Mouse (Mus musculus) spleen, postnatal 10 days (tissue): ENCODE measurements around the gene Best1.

Source experiments
- DNase-seq, 2 experiments: peaks; one replicate each; pipeline ENCODE4 v3.0.0; 2021 to 2022; ENCODE audit warnings: low spot score in 2 of 2

The Best1 gene

DNA sequence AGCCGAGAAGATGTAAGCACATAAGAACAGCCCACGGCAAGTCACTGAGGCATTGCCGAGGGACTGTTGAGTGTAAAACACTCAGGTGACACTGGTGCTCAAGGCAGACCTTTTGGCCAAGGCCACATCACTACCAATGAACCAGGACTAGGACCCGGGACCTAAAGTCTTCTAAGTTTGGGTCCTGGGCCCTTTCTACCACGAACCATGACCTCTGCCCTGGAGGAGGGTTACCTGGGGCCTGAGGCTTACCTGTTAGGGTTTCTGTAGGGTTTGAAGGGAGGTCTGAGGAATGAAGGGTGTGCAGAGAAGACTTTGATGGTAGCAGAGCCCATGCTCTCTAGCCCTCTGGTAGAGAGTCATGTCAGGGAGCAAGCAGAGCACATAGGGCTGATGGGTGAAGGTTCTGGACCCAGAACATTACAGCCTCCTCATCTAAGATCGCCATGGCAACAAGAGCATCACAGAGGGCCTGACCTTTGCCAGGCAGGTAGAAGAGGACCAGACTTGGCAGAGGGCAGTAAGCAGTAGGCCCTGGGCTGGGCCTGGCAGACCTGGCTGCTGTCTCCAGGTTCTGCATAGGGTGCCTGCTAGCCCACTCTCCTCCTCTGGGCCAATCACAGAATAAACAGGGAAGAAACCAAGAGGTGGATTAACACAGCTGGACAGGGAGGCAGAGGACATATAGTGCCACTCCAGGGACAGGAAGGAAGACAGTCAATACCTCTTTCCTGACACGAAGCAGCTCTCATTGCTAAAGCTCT, at the start of gene Best1, which contains the start of gene Rab3il1:
Best1 (minus strand) TSS at position 428 of the 764 bp plus-strand sequence.
Rab3il1 (plus strand) TSS at position 464 of the 764 bp plus-strand sequence.
- DNase-seq: no peak

- no peak for DNase-seq
Observed at GRCm38 (mm10) chr19:10050438-10050837, 49.0 kb upstream of the Best1 start.

- no peak for DNase-seq
Observed at GRCm38 (mm10) chr19:10049533-10049932, 48.1 kb upstream of the Best1 start.

GRCm38 (mm10) chr19:10046983-10047382, 45.5 kb upstream of the Best1 start:
- no peak for DNase-seq

GRCm38 (mm10) chr19:10046346-10046745, 44.9 kb upstream of the Best1 start:
- peak in 1 of 2 experiments; percentile 29 for DNase-seq

DNA sequence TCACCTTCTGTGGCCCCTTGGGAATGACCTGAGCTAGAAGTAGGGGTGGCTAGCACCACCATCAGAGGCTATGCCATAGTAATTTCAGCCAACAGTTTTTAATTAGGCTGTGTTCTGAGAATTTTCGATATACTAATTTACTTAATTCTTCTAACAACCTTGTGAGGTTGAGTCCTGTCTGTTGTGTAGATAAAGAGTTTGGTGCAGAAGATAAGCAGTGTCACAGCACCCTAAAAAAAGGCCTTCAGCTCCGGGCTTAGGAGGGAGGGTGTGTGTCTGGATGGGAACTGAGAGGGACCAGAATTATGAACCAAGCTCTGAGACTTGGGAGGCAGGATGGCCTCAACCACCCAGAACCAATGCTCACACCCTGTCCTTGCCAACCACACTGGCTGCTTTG, 44.3 kb upstream of the Best1 start:
- DNase-seq: no peak

- DNase-seq: no peak
Observed at GRCm38 (mm10) chr19:10043643-10044042, 42.2 kb upstream of the Best1 start.

- DNase-seq: peak in 1 of 2 experiments; percentile 31
Observed at GRCm38 (mm10) chr19:10042816-10043215, 41.4 kb upstream of the Best1 start.

- peak; percentile 52 to 74 for DNase-seq
Observed at GRCm38 (mm10) chr19:10042232-10042631, 40.8 kb upstream of the Best1 start.

GRCm38 (mm10) chr19:10041388-10042148, 40.1 kb upstream of the Best1 start, which contains the start of gene Fads3:
Fads3 (plus strand) TSS chr19:10041569.
- peak; percentile 74 to 77 for DNase-seq

- DNase-seq: no peak
Observed at GRCm38 (mm10) chr19:10040866-10041387, 39.5 kb upstream of the Best1 start.

- no peak for DNase-seq
Observed at GRCm38 (mm10) chr19:10039615-10040014, 38.2 kb upstream of the Best1 start.

DNA sequence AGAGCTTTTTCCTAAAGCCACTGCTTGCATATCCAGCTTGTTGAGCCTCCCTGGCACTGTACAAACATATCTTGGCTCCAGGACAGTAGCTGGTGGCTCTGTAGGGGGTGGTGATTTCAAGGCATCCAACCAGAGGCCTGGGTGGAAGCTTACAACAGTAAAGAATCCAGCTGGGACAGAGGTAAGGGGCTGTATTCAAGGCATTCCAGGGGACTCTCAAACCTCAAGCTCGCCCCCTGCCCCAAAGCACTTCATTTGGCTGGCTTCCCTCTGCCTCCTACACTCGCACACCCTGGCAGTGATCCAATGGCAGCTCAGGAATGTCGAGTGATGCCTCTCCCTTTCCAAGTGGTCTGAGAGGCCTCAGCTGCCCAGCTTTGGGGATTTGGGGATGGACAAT, 37.5 kb upstream of the Best1 start:
- no peak for DNase-seq

DNA sequence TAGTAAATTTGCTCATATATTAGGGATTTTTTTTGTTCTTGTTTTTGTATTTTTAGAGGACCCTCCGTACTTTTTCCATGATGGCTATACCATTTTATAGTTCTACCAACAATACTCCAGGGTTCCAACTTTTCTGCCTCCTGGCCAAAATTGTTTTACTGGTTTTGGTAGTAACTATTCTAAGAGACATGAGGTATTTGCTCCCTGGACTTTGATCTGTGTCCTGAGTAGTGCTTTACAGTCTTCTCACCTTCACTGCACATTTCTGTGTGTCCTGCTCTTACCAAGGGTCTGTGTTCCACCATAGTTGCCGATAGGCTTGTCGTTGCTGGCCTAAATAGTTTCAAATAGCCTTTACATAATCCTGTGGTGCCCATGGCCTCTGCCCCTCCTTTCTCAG, 36.9 kb upstream of the Best1 start:
- no peak for DNase-seq

- no peak for DNase-seq
Observed at GRCm38 (mm10) chr19:10037534-10037933, 36.1 kb upstream of the Best1 start.

- peak; percentile 86 to 93 for DNase-seq
Observed at GRCm38 (mm10) chr19:10034785-10035447, 33.5 kb upstream of the Best1 start.

DNA sequence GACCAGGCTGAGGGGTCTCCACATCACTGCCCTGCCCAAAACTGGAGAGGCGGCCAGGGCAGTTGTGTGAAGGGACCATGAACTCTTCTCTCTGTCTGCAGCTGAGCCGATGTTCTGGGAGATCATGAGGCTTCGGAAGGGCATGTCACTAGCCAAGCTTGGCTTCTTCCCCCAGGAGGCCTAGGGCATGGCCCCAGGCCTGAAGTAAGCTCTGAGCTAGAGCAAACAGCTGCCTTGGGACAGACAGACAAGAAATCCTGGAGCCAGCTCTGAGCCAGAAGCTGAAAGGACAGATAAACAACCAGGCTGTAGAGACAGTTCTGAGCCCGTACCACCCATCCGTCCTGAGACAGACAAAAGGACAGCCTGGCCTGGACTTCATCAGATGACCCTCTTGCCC, 32.9 kb upstream of the Best1 start:
- peak in 1 of 2 experiments; percentile 16 for DNase-seq

GRCm38 (mm10) chr19:10033211-10033973, 32.0 kb upstream of the Best1 start:
- DNase-seq: peak; percentile 53 to 74

DNA sequence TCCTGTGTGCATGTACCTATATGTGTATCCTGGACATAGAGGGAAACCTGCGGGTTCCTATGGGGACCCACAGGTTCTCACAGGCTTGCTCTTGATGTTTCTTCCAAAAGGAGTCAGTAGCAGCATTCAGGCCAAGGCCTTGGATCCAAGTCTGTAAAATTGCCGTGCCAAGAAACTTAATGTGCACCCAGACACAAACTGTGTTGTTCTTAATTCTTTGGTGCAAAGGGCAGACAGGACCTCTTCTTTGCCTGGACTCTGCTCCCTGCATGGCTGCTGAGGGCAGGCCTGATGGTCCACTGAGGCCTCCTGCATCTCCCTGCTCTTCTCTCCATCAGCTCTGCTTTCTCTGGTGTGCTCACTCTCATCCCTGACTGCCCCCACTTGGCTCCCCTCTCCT, 28.3 kb upstream of the Best1 start:
- DNase-seq: no peak

- peak in 1 of 2 experiments; percentile 52 for DNase-seq
Observed at GRCm38 (mm10) chr19:10025169-10025875, 23.9 kb upstream of the Best1 start.
